Mouse (Mus musculus): ENCODE results near the gene Zfp60. TPM values are rescaled to one million over a fixed set of nuclear protein-coding genes. Genes with fewer than 3 reads are reported as not detected.

Gene Zfp60
- total RNA-seq (2014; rRNA removed) (5.8 and 6.1 TPM in 2 replicates), polyA plus RNA-seq (2012; rRNA removed) (0.83 and 1.1 TPM in 2 replicates)

- peak; percentile 84 for DNase-seq (ENCODE audit: extremely low read depth, low read depth, low spot score)
- Histone ChIP-seq H3K9ac (ENCODE audit: low read depth, low read length) (peak within 1 kb of the TSS; percentile 82), H3K4me1 (ENCODE audit: control insufficient read depth, insufficient read depth, low read length) (peaks cover 3% of the 10 kb centered on the region; the same call in 1 of the 2 replicates), H3K4me3 (ENCODE audit: insufficient read depth, low read depth, low read length) (peak within 1 kb of the TSS; percentile 77), H3K27ac (replicated peaks; ENCODE audit: insufficient read depth, low read depth, low read length) (peak within 1 kb of the TSS; percentile 59), H3K27me3 (ENCODE audit: control insufficient read depth, insufficient read depth, low read length) (no peaks in the 10 kb centered on the region), H3K79me2 (ENCODE audit: control insufficient read depth, insufficient read depth, low read length) (peaks cover 25% of the 10 kb centered on the region; the same call in 1 of the 2 replicates), H3K36me3 (ENCODE audit: control insufficient read depth, insufficient read depth, low read length) (no peaks in the 10 kb centered on the region)
- WGBS, result under 1% methylated on average over 35 of the region's 35 CpGs
- peak; percentile 76; the same call in 1 of the 2 replicates for TF ChIP-seq POLR2A (IDR thresholded peaks at IDR 0.05; ENCODE audit: extremely low read depth, insufficient read depth, low read length)
- peak; percentile 47 for TF ChIP-seq CTCF (IDR thresholded peaks at IDR 0.05; ENCODE audit: low read depth, low read length)
These were observed at the start of gene Zfp60 for GRCm38 (mm10) chr7:27731281-27731883. Gene Zfp60, plus strand, starts transcription at chr7:27731389.

DNA sequence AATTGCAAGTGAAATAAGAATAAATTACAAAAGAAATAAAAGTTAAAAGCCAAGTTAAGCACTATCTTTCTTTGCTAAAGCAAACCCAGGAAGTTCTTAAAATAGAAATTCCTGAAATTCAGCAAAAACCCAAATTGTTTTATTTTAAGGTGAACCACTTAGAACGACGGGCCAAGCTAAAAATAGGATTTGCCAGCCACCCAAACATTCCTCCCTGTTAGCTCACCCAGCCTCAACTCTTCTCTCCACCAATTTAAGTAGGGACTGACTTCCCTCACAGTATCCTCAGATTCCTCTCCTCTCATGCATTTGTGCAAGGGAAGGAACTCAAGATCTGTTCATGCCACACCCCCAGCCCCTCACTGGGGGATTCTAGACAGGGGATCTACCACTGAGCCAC, 48.0 kb upstream of the Zfp60 start:
- H3K36me3 ChIP-seq (ENCODE audit: control insufficient read depth, insufficient read depth, low read length), result no peaks in the 10 kb centered on the region
- no peaks in the 10 kb centered on the region; the same call in 1 of the 2 replicates for H3K27me3 ChIP-seq (ENCODE audit: control insufficient read depth, insufficient read depth, low read length)
- 47% methylated on average over 2 of the region's 2 CpGs for WGBS
- TF ChIP-seq POLR2A (IDR thresholded peaks at IDR 0.05; ENCODE audit: extremely low read depth, insufficient read depth, low read length), result no peak
- TF ChIP-seq CTCF (IDR thresholded peaks at IDR 0.05; ENCODE audit: low read depth, low read length), result no peak
- H3K9ac ChIP-seq (ENCODE audit: low read depth, low read length), result no peak overlapping the region
- H3K27ac ChIP-seq (replicated peaks; ENCODE audit: insufficient read depth, low read depth, low read length), result no peak overlapping the region
- H3K79me2 ChIP-seq (ENCODE audit: control insufficient read depth, insufficient read depth, low read length), result no peaks in the 10 kb centered on the region
- no peak for DNase-seq (ENCODE audit: extremely low read depth, low read depth, low spot score)
- H3K4me3 ChIP-seq (ENCODE audit: insufficient read depth, low read depth, low read length), result no peak overlapping the region
- peaks cover 1% of the 10 kb centered on the region for H3K4me1 ChIP-seq (ENCODE audit: control insufficient read depth, insufficient read depth, low read length)

- Histone ChIP-seq H3K4me3 (ENCODE audit: insufficient read depth, low read depth, low read length) (no peak overlapping the region), H3K36me3 (ENCODE audit: control insufficient read depth, insufficient read depth, low read length) (no peaks in the 10 kb centered on the region), H3K4me1 (ENCODE audit: control insufficient read depth, insufficient read depth, low read length) (peaks cover 6% of the 10 kb centered on the region), H3K79me2 (ENCODE audit: control insufficient read depth, insufficient read depth, low read length) (no peaks in the 10 kb centered on the region), H3K27me3 (ENCODE audit: control insufficient read depth, insufficient read depth, low read length) (no peaks in the 10 kb centered on the region; the same call in 1 of the 2 replicates), H3K9ac (ENCODE audit: low read depth, low read length) (no peak overlapping the region), H3K27ac (replicated peaks; ENCODE audit: insufficient read depth, low read depth, low read length) (no peak overlapping the region)
- WGBS, result 44% methylated on average over 5 of the region's 5 CpGs
- DNase-seq (ENCODE audit: extremely low read depth, low read depth, low spot score), result no peak
- TF ChIP-seq CTCF (IDR thresholded peaks at IDR 0.05; ENCODE audit: low read depth, low read length) (no peak), POLR2A (IDR thresholded peaks at IDR 0.05; ENCODE audit: extremely low read depth, insufficient read depth, low read length) (no peak)
These were observed 46.0 kb upstream of the Zfp60 start for GRCm38 (mm10) chr7:27685220-27685619.

DNA sequence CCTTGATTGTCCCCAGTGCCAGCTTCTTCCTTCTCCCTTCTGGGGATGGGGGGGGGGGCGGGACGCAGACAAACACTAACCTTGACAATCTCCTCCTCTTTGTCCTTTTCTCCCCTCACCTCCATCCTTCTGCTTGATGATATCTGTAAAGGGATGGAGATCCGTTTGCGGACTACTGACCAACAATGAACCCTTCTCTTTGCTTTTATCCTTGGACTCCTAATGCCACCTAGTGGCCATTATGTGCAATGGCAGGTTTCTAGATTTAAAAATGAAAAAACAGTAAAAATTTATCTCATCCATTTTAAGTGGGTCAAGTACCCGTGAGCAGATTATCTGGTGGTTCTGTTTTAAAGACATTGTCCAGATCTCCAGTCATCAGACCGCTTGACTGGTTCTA, 45.5 kb upstream of the Zfp60 start:
- H3K79me2 ChIP-seq (ENCODE audit: control insufficient read depth, insufficient read depth, low read length), result no peaks in the 10 kb centered on the region
- under 1% methylated on average over 6 of the region's 6 CpGs for WGBS
- DNase-seq (ENCODE audit: extremely low read depth, low read depth, low spot score), result peak; percentile 30

DNA sequence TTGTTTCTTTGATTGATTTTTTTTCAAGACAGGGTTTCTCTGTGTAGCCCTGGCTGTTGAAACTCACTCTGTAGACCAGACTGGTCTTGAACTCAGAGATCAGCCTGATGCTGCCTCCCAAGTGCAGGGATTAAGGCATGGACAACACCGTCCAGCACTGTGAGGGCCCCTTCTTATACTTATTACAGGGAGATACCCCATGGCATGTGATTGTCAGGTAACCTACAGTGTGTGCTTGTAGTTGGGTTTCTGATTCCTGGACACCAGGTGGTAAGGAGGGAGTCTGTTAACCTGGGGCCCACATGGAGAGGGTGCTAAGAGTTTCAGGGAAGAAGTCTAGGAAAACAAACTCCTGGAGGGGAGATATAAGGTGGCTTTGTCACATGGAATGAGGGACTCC, 44.1 kb upstream of the Zfp60 start:
- WGBS, result 100% methylated on average over 1 of the region's 1 CpGs
- H3K9ac ChIP-seq (ENCODE audit: low read depth, low read length), result no peak overlapping the region
- no peaks in the 10 kb centered on the region for H3K79me2 ChIP-seq (ENCODE audit: control insufficient read depth, insufficient read depth, low read length)
- no peak overlapping the region for H3K27ac ChIP-seq (replicated peaks; ENCODE audit: insufficient read depth, low read depth, low read length)
- no peak for DNase-seq (ENCODE audit: extremely low read depth, low read depth, low spot score)
- no peaks in the 10 kb centered on the region for H3K36me3 ChIP-seq (ENCODE audit: control insufficient read depth, insufficient read depth, low read length)
- TF ChIP-seq POLR2A (IDR thresholded peaks at IDR 0.05; ENCODE audit: extremely low read depth, insufficient read depth, low read length) (no peak), CTCF (IDR thresholded peaks at IDR 0.05; ENCODE audit: low read depth, low read length) (no peak)
- no peaks in the 10 kb centered on the region; the same call in 1 of the 2 replicates for H3K27me3 ChIP-seq (ENCODE audit: control insufficient read depth, insufficient read depth, low read length)
- no peak overlapping the region for H3K4me3 ChIP-seq (ENCODE audit: insufficient read depth, low read depth, low read length)
- H3K4me1 ChIP-seq (ENCODE audit: control insufficient read depth, insufficient read depth, low read length), result peaks cover 6% of the 10 kb centered on the region

More for the DNA sequence above, 45.5 kb upstream of the Zfp60 start:
- H3K36me3 ChIP-seq (ENCODE audit: control insufficient read depth, insufficient read depth, low read length), result no peaks in the 10 kb centered on the region
- H3K27me3 ChIP-seq (ENCODE audit: control insufficient read depth, insufficient read depth, low read length), result no peaks in the 10 kb centered on the region; the same call in 1 of the 2 replicates
- H3K27ac ChIP-seq (replicated peaks; ENCODE audit: insufficient read depth, low read depth, low read length), result no peak overlapping the region
- no peak for TF ChIP-seq POLR2A (IDR thresholded peaks at IDR 0.05; ENCODE audit: extremely low read depth, insufficient read depth, low read length)
- peak; percentile 47 for TF ChIP-seq CTCF (IDR thresholded peaks at IDR 0.05; ENCODE audit: low read depth, low read length)
- no peak overlapping the region for H3K4me3 ChIP-seq (ENCODE audit: insufficient read depth, low read depth, low read length)
- peaks cover 6% of the 10 kb centered on the region for H3K4me1 ChIP-seq (ENCODE audit: control insufficient read depth, insufficient read depth, low read length)
- H3K9ac ChIP-seq (ENCODE audit: low read depth, low read length), result no peak overlapping the region

DNA sequence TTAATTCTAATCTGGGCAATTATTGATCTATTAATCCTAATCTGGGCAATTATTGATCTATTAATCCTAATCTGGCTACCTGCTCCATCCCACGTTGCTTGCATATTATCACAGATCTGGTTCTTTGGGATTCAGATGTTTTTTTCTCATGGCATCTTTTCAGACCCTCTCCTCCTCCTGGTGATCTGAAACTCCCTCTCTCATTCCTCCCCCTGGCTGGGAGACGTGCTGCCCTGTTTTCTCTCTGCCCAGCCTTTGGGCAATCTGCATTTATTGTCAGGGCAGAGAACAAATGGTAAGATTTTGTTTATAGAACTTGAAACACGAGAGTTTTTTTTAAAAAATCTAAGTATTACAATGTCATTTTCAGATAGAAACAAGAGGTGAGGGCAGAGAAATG, 43.4 kb upstream of the Zfp60 start:
- WGBS, result 67% methylated on average over 3 of the region's 3 CpGs
- Histone ChIP-seq H3K36me3 (ENCODE audit: control insufficient read depth, insufficient read depth, low read length) (no peaks in the 10 kb centered on the region), H3K4me1 (ENCODE audit: control insufficient read depth, insufficient read depth, low read length) (peaks cover 6% of the 10 kb centered on the region), H3K4me3 (ENCODE audit: insufficient read depth, low read depth, low read length) (no peak overlapping the region), H3K79me2 (ENCODE audit: control insufficient read depth, insufficient read depth, low read length) (no peaks in the 10 kb centered on the region), H3K9ac (ENCODE audit: low read depth, low read length) (no peak overlapping the region), H3K27me3 (ENCODE audit: control insufficient read depth, insufficient read depth, low read length) (no peaks in the 10 kb centered on the region; the same call in 1 of the 2 replicates), H3K27ac (replicated peaks; ENCODE audit: insufficient read depth, low read depth, low read length) (no peak overlapping the region)
- no peak for TF ChIP-seq CTCF (IDR thresholded peaks at IDR 0.05; ENCODE audit: low read depth, low read length)
- no peak for TF ChIP-seq POLR2A (IDR thresholded peaks at IDR 0.05; ENCODE audit: extremely low read depth, insufficient read depth, low read length)
- no peak for DNase-seq (ENCODE audit: extremely low read depth, low read depth, low spot score)

Measured in liver, adult 2 months (tissue).